Mouse (Mus musculus) G1E (cell line): ENCODE measurements around the gene Nckap5l.

Experiments used
- CTCF ChIP-seq: IDR thresholded peaks from 2 replicates; pipeline ENCODE4 v1.5.1; 2012; ENCODE audit warnings: low read depth, low read length, inconsistent platforms, mixed read lengths
- GATA1 ChIP-seq: IDR thresholded peaks from 2 replicates; pipeline ENCODE4 v1.6.1; 2012; ENCODE audit warnings: borderline replicate concordance, low read length, inconsistent platforms, mixed read lengths
- GATA2 ChIP-seq: IDR thresholded peaks from 2 replicates; pipeline ENCODE4 v1.6.1; 2012; ENCODE audit warnings: low read depth, low read length, inconsistent platforms, borderline replicate concordance
- POLR2AphosphoS5 ChIP-seq: IDR thresholded peaks from 2 replicates; pipeline ENCODE4 v1.6.1; 2012; ENCODE audit warnings: low read depth, low read length, inconsistent platforms; ENCODE audit not compliant: insufficient replicate concordance
- TAL1 ChIP-seq: conservative IDR thresholded peaks from 2 replicates; pipeline ENCODE4 v1.6.1; 2012; ENCODE audit warnings: low read depth, low read length, inconsistent platforms, mixed read lengths

GRCm38 (mm10) chr15:99384071-99384470 is 73.5 kb downstream of the Nckap5l start:
- TF ChIP-seq GATA1, result no peak
- no peak for TF ChIP-seq CTCF
- no peak for TF ChIP-seq GATA2
- no peak for TF ChIP-seq TAL1
- no peak for TF ChIP-seq POLR2AphosphoS5
